ENCODE assay signal across 11 mouse cellular contexts in genomic region chr4:152574266-152574665, GRCm38 (mm10).
"Had no signal": no experiment of that assay in that cellular context is flagged by ENCODE, and none has a peak within 500 bp of the region (broad histone marks: within the 10 kb centered on the region; RNA-seq: fewer than 3 reads in every experiment).

No protein-coding gene starts in this region.

- H3K4me1 ChIP-seq: limb, embryonic 13.5 days had no signal

- H3K4me3 ChIP-seq: limb, embryonic 13.5 days; midbrain, embryonic 13.5 days; myocyte; neural tube, embryonic 15.5 days had no signal

- H3K4me2 ChIP-seq: limb, embryonic 13.5 days; midbrain, embryonic 13.5 days; neural tube, embryonic 15.5 days had no signal

- ATAC-seq: inflammation-experienced regulatory T-cells, adult 6 months; midbrain, embryonic 13.5 days had no signal

- DNase-seq: kidney, postnatal 10 days; layer of hippocampus, adult 9-11 months; left cerebral cortex, postnatal 4 days; lung, adult 18-20 months; thymus, postnatal 36 days had no signal

- H3K9ac ChIP-seq: limb, embryonic 13.5 days; liver, embryonic 14.5 days; midbrain, embryonic 13.5 days; neural tube, embryonic 15.5 days had no signal

- H3K9me3 ChIP-seq: limb, embryonic 13.5 days; midbrain, embryonic 13.5 days; neural tube, embryonic 15.5 days had no signal

- H3K36me3 ChIP-seq: limb, embryonic 13.5 days; midbrain, embryonic 13.5 days; neural tube, embryonic 15.5 days had no signal

- H3K27ac ChIP-seq: limb, embryonic 13.5 days; liver, embryonic 14.5 days; midbrain, embryonic 13.5 days; neural tube, embryonic 15.5 days had no signal

- H3K27me3 ChIP-seq: midbrain, embryonic 13.5 days; neural tube, embryonic 15.5 days had no signal
